Mouse (Mus musculus): ENCODE results near the gene Olfr1112. TPM values are rescaled to one million over a fixed set of nuclear protein-coding genes. Genes with fewer than 3 reads are reported as not detected.

The Olfr1112 gene
- polyA plus RNA-seq (2014; fragmentation: Illumina TruSeq; extraction: RNeasy Lipid Tissue Mini Kit (QIAGEN cat#74804); ENCODE audit: low read depth, low replicate concordance), result not detected

GRCm38 (mm10) chr2:87187498-87187897 lies at the start of gene Olfr1112:
TSS of gene Olfr1112 (plus strand) at chr2:87187798.

DNA sequence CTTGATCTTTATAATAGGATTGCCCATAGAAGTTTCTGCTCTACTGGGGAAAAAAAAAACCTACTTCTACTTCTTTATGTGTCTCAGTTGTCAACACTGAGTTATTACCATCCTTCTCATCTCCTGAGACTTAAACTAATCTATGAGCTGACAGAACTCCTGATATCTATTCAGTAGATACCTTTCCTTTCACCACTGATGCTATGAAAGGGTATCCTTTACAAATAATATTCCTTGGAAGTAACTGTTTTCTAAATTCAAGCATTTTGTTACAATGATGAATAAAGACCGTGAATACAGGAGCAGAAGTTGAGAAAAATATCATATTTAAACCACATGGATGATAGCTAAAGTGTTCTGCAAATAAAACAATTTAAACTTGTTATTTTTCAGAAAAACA lies 47.4 kb upstream of the Olfr1112 start, which contains the start of gene Olfr1110:
Olfr1110 (minus strand) TSS at position 101 of the 400 bp plus-strand sequence.

DNA sequence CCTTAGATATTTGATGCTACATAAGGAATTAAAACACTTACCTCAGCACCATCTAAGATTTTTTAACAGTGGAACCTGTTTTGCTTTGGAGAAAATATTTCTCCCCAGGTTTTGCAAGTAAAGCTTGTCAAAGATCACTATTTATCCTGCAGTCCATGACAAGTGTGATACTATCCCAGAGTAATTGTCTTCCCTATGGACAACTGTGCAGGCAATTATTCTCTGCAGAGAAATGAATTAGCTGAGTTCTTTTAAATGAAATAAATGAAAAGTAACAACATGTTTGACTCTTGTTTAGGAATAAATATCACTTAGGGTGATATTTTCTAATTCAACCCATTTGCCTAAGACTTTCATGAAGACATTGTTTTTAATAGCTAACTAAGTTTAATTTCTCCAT lies 35.1 kb upstream of the Olfr1112 start, which contains the start of gene Olfr1111:
Olfr1111 (minus strand) TSS at position 101 of the 400 bp plus-strand sequence.

DNA sequence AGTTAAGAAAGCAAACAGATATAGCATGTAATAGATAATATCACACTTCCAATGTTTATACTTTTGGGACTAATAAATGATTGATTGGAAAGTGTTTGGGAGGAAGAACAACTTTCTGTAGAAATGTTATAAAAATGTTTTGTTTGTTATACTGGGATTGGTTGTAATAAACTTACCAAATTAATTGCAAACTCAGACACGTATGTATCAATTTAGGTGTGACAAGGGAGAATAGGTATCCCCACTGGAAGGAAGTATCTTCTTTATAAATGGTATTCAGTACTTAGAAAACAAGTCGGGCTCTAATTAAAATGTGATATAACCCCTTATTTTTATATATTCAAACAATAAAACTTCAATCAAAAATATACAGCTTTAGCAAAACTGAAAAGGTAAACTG lies 21.1 kb downstream of the Olfr1112 start, which contains the start of gene Olfr1113:
Olfr1113 (plus strand) TSS at position 301 of the 400 bp plus-strand sequence.

Other genes starting within 250 kb of the Olfr1112 start
- not detected for gene Olfr1099, start 227.1 kb upstream of the Olfr1112 start, polyA plus RNA-seq (2014; fragmentation: Illumina TruSeq; extraction: RNeasy Lipid Tissue Mini Kit (QIAGEN cat#74804); ENCODE audit: low read depth, low replicate concordance)
- not detected for gene Olfr1100, start 207.8 kb upstream of the Olfr1112 start, polyA plus RNA-seq (2014; fragmentation: Illumina TruSeq; extraction: RNeasy Lipid Tissue Mini Kit (QIAGEN cat#74804); ENCODE audit: low read depth, low replicate concordance)
- not detected for gene Olfr1101, start 196.6 kb upstream of the Olfr1112 start, polyA plus RNA-seq (2014; fragmentation: Illumina TruSeq; extraction: RNeasy Lipid Tissue Mini Kit (QIAGEN cat#74804); ENCODE audit: low read depth, low replicate concordance)
- gene Olfr1102, start 189.4 kb upstream of the Olfr1112 start, polyA plus RNA-seq (2014; fragmentation: Illumina TruSeq; extraction: RNeasy Lipid Tissue Mini Kit (QIAGEN cat#74804); ENCODE audit: low read depth, low replicate concordance), result not detected
- not detected for gene Olfr1104, start 160.7 kb upstream of the Olfr1112 start, polyA plus RNA-seq (2014; fragmentation: Illumina TruSeq; extraction: RNeasy Lipid Tissue Mini Kit (QIAGEN cat#74804); ENCODE audit: low read depth, low replicate concordance)
- gene Olfr1105, start 151.3 kb upstream of the Olfr1112 start, polyA plus RNA-seq (2014; fragmentation: Illumina TruSeq; extraction: RNeasy Lipid Tissue Mini Kit (QIAGEN cat#74804); ENCODE audit: low read depth, low replicate concordance), result not detected
- not detected for gene Olfr1106, start 135.5 kb upstream of the Olfr1112 start, polyA plus RNA-seq (2014; fragmentation: Illumina TruSeq; extraction: RNeasy Lipid Tissue Mini Kit (QIAGEN cat#74804); ENCODE audit: low read depth, low replicate concordance)
- gene Olfr1107, start 112.0 kb upstream of the Olfr1112 start, polyA plus RNA-seq (2014; fragmentation: Illumina TruSeq; extraction: RNeasy Lipid Tissue Mini Kit (QIAGEN cat#74804); ENCODE audit: low read depth, low replicate concordance), result not detected
- gene Olfr1109, start 91.8 kb upstream of the Olfr1112 start, polyA plus RNA-seq (2014; fragmentation: Illumina TruSeq; extraction: RNeasy Lipid Tissue Mini Kit (QIAGEN cat#74804); ENCODE audit: low read depth, low replicate concordance), result not detected
- not detected for gene Olfr259, start 73.2 kb upstream of the Olfr1112 start, polyA plus RNA-seq (2014; fragmentation: Illumina TruSeq; extraction: RNeasy Lipid Tissue Mini Kit (QIAGEN cat#74804); ENCODE audit: low read depth, low replicate concordance)
- not detected for gene Olfr1110, start 47.5 kb upstream of the Olfr1112 start, polyA plus RNA-seq (2014; fragmentation: Illumina TruSeq; extraction: RNeasy Lipid Tissue Mini Kit (QIAGEN cat#74804); ENCODE audit: low read depth, low replicate concordance)
- gene Olfr1111, start 35.2 kb upstream of the Olfr1112 start, polyA plus RNA-seq (2014; fragmentation: Illumina TruSeq; extraction: RNeasy Lipid Tissue Mini Kit (QIAGEN cat#74804); ENCODE audit: low read depth, low replicate concordance), result not detected
- gene Olfr1113, start 21.2 kb downstream of the Olfr1112 start, polyA plus RNA-seq (2014; fragmentation: Illumina TruSeq; extraction: RNeasy Lipid Tissue Mini Kit (QIAGEN cat#74804); ENCODE audit: low read depth, low replicate concordance), result not detected
- not detected for gene Olfr1115, start 60.2 kb downstream of the Olfr1112 start, polyA plus RNA-seq (2014; fragmentation: Illumina TruSeq; extraction: RNeasy Lipid Tissue Mini Kit (QIAGEN cat#74804); ENCODE audit: low read depth, low replicate concordance)
- gene Olfr1116, start 79.7 kb downstream of the Olfr1112 start, polyA plus RNA-seq (2014; fragmentation: Illumina TruSeq; extraction: RNeasy Lipid Tissue Mini Kit (QIAGEN cat#74804); ENCODE audit: low read depth, low replicate concordance), result not detected
- gene Olfr1118, start 119.8 kb downstream of the Olfr1112 start, polyA plus RNA-seq (2014; fragmentation: Illumina TruSeq; extraction: RNeasy Lipid Tissue Mini Kit (QIAGEN cat#74804); ENCODE audit: low read depth, low replicate concordance), result not detected
- gene Olfr1120, start 167.0 kb downstream of the Olfr1112 start, polyA plus RNA-seq (2014; fragmentation: Illumina TruSeq; extraction: RNeasy Lipid Tissue Mini Kit (QIAGEN cat#74804); ENCODE audit: low read depth, low replicate concordance), result not detected
- gene Olfr1121, start 182.1 kb downstream of the Olfr1112 start, polyA plus RNA-seq (2014; fragmentation: Illumina TruSeq; extraction: RNeasy Lipid Tissue Mini Kit (QIAGEN cat#74804); ENCODE audit: low read depth, low replicate concordance), result not detected
- not detected for gene Olfr1122, start 198.1 kb downstream of the Olfr1112 start, polyA plus RNA-seq (2014; fragmentation: Illumina TruSeq; extraction: RNeasy Lipid Tissue Mini Kit (QIAGEN cat#74804); ENCODE audit: low read depth, low replicate concordance)
- gene Olfr1123, start 228.8 kb downstream of the Olfr1112 start, polyA plus RNA-seq (2014; fragmentation: Illumina TruSeq; extraction: RNeasy Lipid Tissue Mini Kit (QIAGEN cat#74804); ENCODE audit: low read depth, low replicate concordance), result not detected
- not detected for gene Olfr1124, start 242.5 kb downstream of the Olfr1112 start, polyA plus RNA-seq (2014; fragmentation: Illumina TruSeq; extraction: RNeasy Lipid Tissue Mini Kit (QIAGEN cat#74804); ENCODE audit: low read depth, low replicate concordance)

Data from kidney, adult 10 weeks (tissue).